Mouse (Mus musculus) liver, adult 2 months (tissue): ENCODE measurements around the gene Gda.

ENCODE experiments used
- CTCF ChIP-seq: fragments of 200-500 bp; IDR thresholded peaks from 2 replicates; pipeline ENCODE4 v1.5.1; 2011; ENCODE audit warnings: low read depth, low read length, control low read depth
- POLR2A ChIP-seq: fragments of 200-500 bp; IDR thresholded peaks from 2 replicates; pipeline ENCODE4 v1.6.1; 2011; ENCODE audit warnings: low read length, control low read depth; ENCODE audit not compliant: insufficient read depth; ENCODE audit errors: extremely low read depth

DNA sequence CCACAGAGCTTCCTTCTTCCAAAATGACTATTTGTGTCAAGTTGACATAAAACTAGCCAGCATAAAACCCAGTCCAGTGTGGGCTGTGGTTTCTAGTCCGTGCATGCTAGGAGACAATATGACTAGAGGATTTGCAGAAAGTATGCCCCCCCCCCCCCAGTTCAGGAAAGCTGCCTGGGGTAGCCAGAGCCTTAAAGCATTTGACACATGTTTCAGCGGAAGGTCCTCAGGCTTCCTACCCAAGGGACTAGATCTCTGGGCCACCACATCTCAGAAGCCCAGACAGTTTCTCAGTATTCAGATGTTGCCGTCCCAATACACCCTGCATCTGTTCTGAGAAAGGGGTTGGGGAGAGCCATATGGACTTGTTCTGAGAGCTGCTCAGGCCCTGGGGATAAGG is 89.0 kb downstream of the Gda start:
- TF ChIP-seq POLR2A (no peak), CTCF (no peak)
